Mouse (Mus musculus): ENCODE results near the gene Spats2.
"Not testable (repeated sequence)": the region's sequence is repeated elsewhere in the genome, so short reads cannot be mapped to it uniquely, and the experiment has no call there.

The Spats2 gene

GRCm38 (mm10) chr15:99224208-99224911, 98.6 kb downstream of the Spats2 start, which contains the start of gene Kcnh3:
Gene Kcnh3, plus strand, starts transcription at chr15:99224861.
- no peak for DNase-seq (ENCODE audit: low spot score in 2 of 2)

GRCm38 (mm10) chr15:99225081-99225810, 99.5 kb downstream of the Spats2 start:
- DNase-seq (ENCODE audit: low spot score in 2 of 2) = no peak

- DNase-seq (ENCODE audit: low spot score in 2 of 2) = no peak
Measured at GRCm38 (mm10) chr15:99226090-99226489, 100.4 kb downstream of the Spats2 start.

- no peak for DNase-seq (ENCODE audit: low spot score in 2 of 2)
Measured at GRCm38 (mm10) chr15:99231998-99232397, 106.3 kb downstream of the Spats2 start.

- no peak for DNase-seq (ENCODE audit: low spot score in 2 of 2)
Measured at GRCm38 (mm10) chr15:99233719-99234118, 108.0 kb downstream of the Spats2 start.

GRCm38 (mm10) chr15:99234326-99235010, 108.8 kb downstream of the Spats2 start:
- no peak for DNase-seq (ENCODE audit: low spot score in 2 of 2)

- no peak for DNase-seq (ENCODE audit: low spot score in 2 of 2)
Measured at GRCm38 (mm10) chr15:99238006-99238405, 112.3 kb downstream of the Spats2 start.

GRCm38 (mm10) chr15:99240129-99240528, 114.4 kb downstream of the Spats2 start:
- DNase-seq (ENCODE audit: low spot score in 2 of 2) = no peak

GRCm38 (mm10) chr15:99241249-99241648, 115.5 kb downstream of the Spats2 start:
- no peak for DNase-seq (ENCODE audit: low spot score in 2 of 2)

- no peak for DNase-seq (ENCODE audit: low spot score in 2 of 2)
Measured at GRCm38 (mm10) chr15:99242045-99242444, 116.3 kb downstream of the Spats2 start.

- not testable (repeated sequence) for DNase-seq (ENCODE audit: low spot score in 2 of 2)
Measured at GRCm38 (mm10) chr15:99246736-99247135, 121.0 kb downstream of the Spats2 start.

GRCm38 (mm10) chr15:99248972-99249371, 123.3 kb downstream of the Spats2 start:
- DNase-seq (ENCODE audit: low spot score in 2 of 2) = no peak

GRCm38 (mm10) chr15:99249938-99250337, 124.2 kb downstream of the Spats2 start:
- no peak for DNase-seq (ENCODE audit: low spot score in 2 of 2)

- DNase-seq (ENCODE audit: low spot score in 2 of 2) = not testable (repeated sequence)
Measured at GRCm38 (mm10) chr15:99251111-99251510, 125.4 kb downstream of the Spats2 start.

GRCm38 (mm10) chr15:99251626-99252380, 126.1 kb downstream of the Spats2 start, which contains the start of gene Mcrs1:
Gene Mcrs1, minus strand, starts transcription at chr15:99251961.
- DNase-seq (ENCODE audit: low spot score in 2 of 2) = peak; percentile 87 to 95

GRCm38 (mm10) chr15:99252381-99253174, 126.9 kb downstream of the Spats2 start:
- DNase-seq (ENCODE audit: low spot score in 2 of 2) = no peak

GRCm38 (mm10) chr15:99253175-99253479, 127.4 kb downstream of the Spats2 start:
- DNase-seq (ENCODE audit: low spot score in 2 of 2) = not testable (repeated sequence)

- no peak for DNase-seq (ENCODE audit: low spot score in 2 of 2)
Measured at GRCm38 (mm10) chr15:99253772-99254171, 128.1 kb downstream of the Spats2 start.

- DNase-seq (ENCODE audit: low spot score in 2 of 2) = no peak
Measured at GRCm38 (mm10) chr15:99254477-99255005, 128.8 kb downstream of the Spats2 start.

- no peak for DNase-seq (ENCODE audit: low spot score in 2 of 2)
Measured at GRCm38 (mm10) chr15:99255241-99255749, 129.6 kb downstream of the Spats2 start.

Measured in cerebellum, postnatal 4 days (tissue).